In the genomic region with DNA sequence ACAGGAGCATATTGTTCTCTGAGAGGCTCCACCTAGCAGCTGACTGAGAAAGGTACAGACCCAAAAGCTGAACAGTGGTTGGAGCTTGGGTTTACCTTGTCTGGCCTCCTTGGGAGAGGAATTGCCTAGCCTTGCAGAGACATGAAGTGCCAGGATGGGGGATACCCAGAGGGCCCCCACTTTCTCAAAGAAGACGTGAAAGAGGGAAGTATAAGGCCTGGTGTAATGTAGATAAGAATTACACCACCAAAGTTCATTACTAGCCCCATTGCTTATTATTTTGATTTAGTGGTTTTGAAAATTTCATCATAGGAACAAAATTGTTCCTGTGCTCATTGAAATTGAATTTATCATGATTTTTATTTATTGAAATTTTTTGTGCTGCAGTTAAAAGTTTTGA, we compare ENCODE assay signal across 21 mouse cellular contexts.
DNase-seq lines count a peak whose midpoint lies in the region; TF ChIP-seq lines count a peak whose summit lies in the region.
"Had no signal": no experiment of that assay in that cellular context is flagged by ENCODE, and none has a peak within 500 bp of the region (broad histone marks: within the 10 kb centered on the region; RNA-seq: fewer than 3 reads in every experiment).

No protein-coding gene starts in this region.

- intact Hi-C loops in gastrocnemius, adult 2 months (cut with DNase I), result no loop called here

- H3K27me3 ChIP-seq in MEL (ENCODE audit: control insufficient read depth in 1 of 2, insufficient read depth in 2 of 2, low read length in 2 of 2), result no peaks in the 10 kb centered on the region
- H3K27me3 ChIP-seq: embryonic facial prominence, embryonic 12.5 days; forebrain, embryonic 13.5 days; forebrain, embryonic 15.5 days; Patski had no signal

- H3K9ac ChIP-seq in MEL (ENCODE audit: control insufficient read depth, low read depth, low read length, poor library complexity, severe bottlenecking), result no peak overlapping the region
- H3K9ac ChIP-seq: embryonic facial prominence, embryonic 12.5 days; forebrain, embryonic 13.5 days; forebrain, embryonic 15.5 days; forebrain, postnatal 0 days had no signal

- H3K36me3 ChIP-seq in MEL (ENCODE audit: control insufficient read depth in 1 of 2, insufficient read depth in 2 of 2, low read length in 2 of 2), result peaks cover 0 to 4% of the 10 kb centered on the region in 2 experiments; a peak in 1 of 4 replicates
- H3K36me3 ChIP-seq: embryonic facial prominence, embryonic 10.5 days; embryonic facial prominence, embryonic 12.5 days; forebrain, embryonic 15.5 days; G1E had no signal

- TF ChIP-seq CTCF in MEL (IDR thresholded peaks at IDR 0.05 in 2 of 3, conservative IDR thresholded peaks at IDR 0.05 in 1 of 3; ENCODE audit: control insufficient read depth in 1 of 3, insufficient read depth in 1 of 3, low read depth in 2 of 3, low read length in 3 of 3, poor library complexity in 1 of 3, severe bottlenecking in 1 of 3), result no peak
- no peak for TF ChIP-seq CTCF in gastrocnemius, adult 2 months (IDR thresholded peaks at IDR 0.05)

- no peaks in the 10 kb centered on the region for H3K79me2 ChIP-seq in MEL (ENCODE audit: control insufficient read depth, insufficient read depth, low read length, poor library complexity)

- TF ChIP-seq POLR2A in MEL (IDR thresholded peaks at IDR 0.05; ENCODE audit: control insufficient read depth in 1 of 2, insufficient read depth in 1 of 2, low read depth in 1 of 2, low read length in 2 of 2, poor library complexity in 1 of 2), result no peak

- no peak overlapping the region for H3K4me3 ChIP-seq in MEL (ENCODE audit: control insufficient read depth in 1 of 2, insufficient read depth in 1 of 2, low read depth in 2 of 2, low read length in 2 of 2)
- H3K4me3 ChIP-seq in gastrocnemius, adult 2 months, result no peak overlapping the region
- H3K4me3 ChIP-seq: embryonic facial prominence, embryonic 10.5 days; embryonic facial prominence, embryonic 12.5 days; forebrain, embryonic 13.5 days; forebrain, embryonic 15.5 days had no signal

- H3K27ac ChIP-seq in MEL (ENCODE audit: control insufficient read depth, low read depth, low read length), result no peak overlapping the region
- H3K27ac ChIP-seq in gastrocnemius, adult 2 months, result no peak overlapping the region
- H3K27ac ChIP-seq: embryonic facial prominence, embryonic 10.5 days; embryonic facial prominence, embryonic 12.5 days; forebrain, embryonic 13.5 days; forebrain, embryonic 15.5 days had no signal

- peak; percentile 75 to 86 for TF ChIP-seq EP300 in MEL (IDR thresholded peaks at IDR 0.05; ENCODE audit: low read depth in 1 of 2, low read length in 2 of 2)

- TF ChIP-seq RAD21 in MEL (IDR thresholded peaks at IDR 0.05; ENCODE audit: low read depth, low read length), result no peak

- H3K4me1 ChIP-seq in MEL (ENCODE audit: control insufficient read depth in 1 of 2, insufficient read depth in 2 of 2, low read length in 2 of 2), result no peaks in the 10 kb centered on the region; a peak in 1 of 4 replicates
- H3K4me1 ChIP-seq: embryonic facial prominence, embryonic 10.5 days; embryonic facial prominence, embryonic 12.5 days; forebrain, embryonic 13.5 days; forebrain, embryonic 15.5 days had no signal

- peak; percentile 6 for DNase-seq in A20 (ENCODE audit: low read depth, low spot score)
- DNase-seq in MEL (ENCODE audit: low read depth, low spot score), result peak; percentile 73
- DNase-seq in R1 (ENCODE audit: low read depth, low spot score), result peak; percentile 5
- DNase-seq in gastrocnemius, adult 2 months, result no peak
- no peak for DNase-seq in testis, postnatal 10 days (ENCODE audit: low spot score)
- DNase-seq in retina, embryonic 14.5 days (ENCODE audit: low spot score), result no peak
- DNase-seq: adrenal gland, adult 2 months; adrenal gland, postnatal 10 days; adrenal gland, postnatal 36 days; cerebellum, adult 11-12 months; cerebellum, adult 2 months; cerebellum, adult 9-10 months; cerebellum, postnatal 10 days; cerebellum, postnatal 25 days; forebrain, postnatal 0 days had no signal

- H3K9me3 ChIP-seq in MEL (replicated peaks; ENCODE audit: insufficient read depth, low read length), result no peaks in the 10 kb centered on the region
- H3K9me3 ChIP-seq: embryonic facial prominence, embryonic 10.5 days; embryonic facial prominence, embryonic 12.5 days; forebrain, embryonic 13.5 days; forebrain, embryonic 15.5 days had no signal

TF ChIP-seq in MEL, 35 proteins besides CTCF, POLR2A, EP300 and RAD21:
- peak; percentile 44; the same call in 1 of the 2 replicates for TF ChIP-seq ETS1 (IDR thresholded peaks at IDR 0.05; ENCODE audit: low read depth, low read length)
- TF ChIP-seq GATA1 (IDR thresholded peaks at IDR 0.05; ENCODE audit: low read depth, low read length), result peak; percentile 58
- TF ChIP-seq MAZ (IDR thresholded peaks at IDR 0.05; ENCODE audit: low read depth, low read length), result 0 out of 2 replicates have a peak, but pooled peaks have one; percentile 54
- TF ChIP-seq TCF12 (IDR thresholded peaks at IDR 0.05; ENCODE audit: low read depth, low read length), result peak; percentile 74
- peak; percentile 81 for TF ChIP-seq RCOR1 (IDR thresholded peaks at IDR 0.05; ENCODE audit: low read depth, low read length)
- TF ChIP-seq TAL1 (IDR thresholded peaks at IDR 0.05; ENCODE audit: low read length), result peak; percentile 21; the same call in 1 of the 2 replicates
- no peak for TF ChIP-seq ELF1 (IDR thresholded peaks at IDR 0.05; ENCODE audit: low read depth, low read length)
- no peak for TF ChIP-seq ZMIZ1 (IDR thresholded peaks at IDR 0.05; ENCODE audit: low read depth, low read length)
TF ChIP-seq in MEL: peak in this region for 6.

Comparison
In these comparisons a context has a peak if more than half of its experiments do, and no peak if none do; other contexts are left out.
1. DNase-seq: peak in A20 (single experiment), MEL (single experiment) and R1 (single experiment); none in gastrocnemius, adult 2 months (single experiment), testis, postnatal 10 days (single experiment) and retina, embryonic 14.5 days (single experiment).